Mouse (Mus musculus) cerebellum, adult (tissue): Measurements from ENCODE around the gene Hspb6.

Source experiments
- ATAC-seq: cut with Nextera tagmentation; 2 replicates; pipeline ENCODE4 v1.9.2; 2017; ENCODE audit warnings: mild to moderate bottlenecking, moderate library complexity, mixed read lengths; ENCODE audit not compliant: insufficient number of reproducible peaks, low FRiP score, low TSS enrichment

The Hspb6 gene

DNA sequence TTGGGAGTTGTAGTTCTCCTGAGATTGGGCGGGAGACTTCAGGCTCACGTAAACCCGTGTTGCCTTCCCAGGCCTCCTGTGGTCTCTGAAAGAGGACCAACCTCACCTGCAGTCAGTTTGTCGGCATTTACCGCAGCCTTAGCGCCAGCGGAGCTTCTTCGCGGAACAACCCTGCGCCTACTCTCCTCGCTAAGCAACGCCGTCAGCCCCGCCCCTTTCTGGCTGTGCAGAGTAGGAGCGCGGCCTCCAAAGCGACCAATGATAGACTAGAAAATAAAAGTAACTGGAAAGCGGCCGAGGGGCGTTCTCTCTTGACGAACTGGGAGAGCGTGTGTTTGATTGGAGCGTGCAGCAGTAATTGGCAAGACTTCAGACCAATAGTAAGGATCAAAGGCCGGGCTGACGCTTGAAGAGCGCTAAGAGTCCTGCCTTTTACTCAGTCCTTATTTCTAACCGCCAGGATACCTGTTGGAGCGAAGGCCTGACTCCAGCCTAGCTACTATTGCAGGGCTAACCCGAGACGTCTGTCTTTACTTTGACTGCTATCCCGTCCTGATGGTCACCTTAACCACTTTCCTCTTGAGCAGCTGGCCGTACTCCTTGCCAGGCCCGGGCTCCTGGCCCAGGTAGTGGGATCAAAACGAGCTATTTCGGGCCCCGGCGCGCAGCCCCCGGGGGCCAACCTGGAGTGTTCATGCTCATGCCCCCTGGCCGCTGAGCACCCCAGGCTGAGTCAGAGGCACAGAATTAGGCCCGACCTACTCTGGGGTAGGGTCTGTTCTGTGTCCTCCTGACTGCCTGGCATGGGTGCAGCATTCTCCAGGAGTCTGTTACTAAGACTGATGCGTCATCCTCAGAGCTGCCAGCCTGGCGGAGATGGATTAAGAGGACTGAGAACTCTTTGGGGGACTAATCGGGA is at the start of gene Hspb6, which contains the start of gene Proser3:
Gene Hspb6, plus strand, starts transcription at position 77 of the 919 bp plus-strand sequence.
Gene Proser3, minus strand, starts transcription at position 198 of the 919 bp plus-strand sequence.
- ATAC-seq = peak; percentile 89

DNA sequence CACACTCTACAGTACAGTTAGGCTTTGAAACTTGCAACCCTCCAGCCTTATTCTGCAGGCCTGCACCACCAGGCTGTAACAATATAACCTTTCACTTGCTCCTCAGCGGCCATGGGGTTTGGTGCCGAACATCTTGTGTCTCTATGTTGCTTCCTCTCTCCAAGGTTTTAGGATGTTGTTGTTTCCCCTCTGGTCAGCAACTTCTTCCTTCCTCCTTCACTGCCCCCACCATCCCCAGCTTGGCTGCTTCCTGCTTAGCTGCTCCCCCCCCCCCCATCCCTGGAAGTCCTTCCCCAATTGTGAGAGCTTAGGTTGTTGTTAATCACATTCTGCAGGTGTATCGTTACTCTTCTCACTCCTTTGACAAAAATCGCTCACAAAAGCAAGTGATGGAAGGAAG is 43.9 kb upstream of the Hspb6 start:
- ATAC-seq = no peak

- no peak for ATAC-seq
Observed at GRCm38 (mm10) chr7:30515003-30515760, 36.8 kb upstream of the Hspb6 start.

GRCm38 (mm10) chr7:30518325-30518724 is 33.7 kb upstream of the Hspb6 start:
- ATAC-seq = no peak

- no peak for ATAC-seq
Observed at GRCm38 (mm10) chr7:30520396-30520795, 31.6 kb upstream of the Hspb6 start.

- peak; percentile 36; the same call in 1 of the 2 replicates for ATAC-seq
Observed at GRCm38 (mm10) chr7:30520856-30521255, 31.1 kb upstream of the Hspb6 start.

GRCm38 (mm10) chr7:30522871-30523270 is 29.1 kb upstream of the Hspb6 start:
- no peak for ATAC-seq

DNA sequence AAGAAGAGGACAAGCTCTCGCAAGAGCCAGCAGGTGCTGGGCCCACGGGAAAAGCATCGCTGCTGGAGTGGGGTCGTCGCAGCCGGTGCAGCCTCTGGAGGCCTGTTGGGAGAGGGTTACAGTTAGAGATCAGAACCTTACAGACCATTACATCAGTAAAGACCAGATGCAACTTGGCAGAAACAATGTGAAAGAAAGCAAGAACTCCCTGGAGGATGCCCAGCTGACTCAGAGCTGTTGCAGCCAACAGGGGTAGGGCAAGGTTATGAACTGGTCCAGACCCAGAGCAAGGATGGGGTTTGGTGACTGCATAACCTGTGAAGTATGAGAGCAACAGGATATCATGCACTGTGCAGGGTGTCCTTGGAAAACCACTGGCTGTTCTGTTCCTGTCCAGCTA is 27.5 kb upstream of the Hspb6 start:
- no peak for ATAC-seq

- no peak for ATAC-seq
Observed at GRCm38 (mm10) chr7:30525954-30526353, 26.0 kb upstream of the Hspb6 start.

- ATAC-seq = no peak
Observed at GRCm38 (mm10) chr7:30526399-30526798, 25.6 kb upstream of the Hspb6 start.

- ATAC-seq = no peak
Observed at GRCm38 (mm10) chr7:30526981-30527380, 25.0 kb upstream of the Hspb6 start.

DNA sequence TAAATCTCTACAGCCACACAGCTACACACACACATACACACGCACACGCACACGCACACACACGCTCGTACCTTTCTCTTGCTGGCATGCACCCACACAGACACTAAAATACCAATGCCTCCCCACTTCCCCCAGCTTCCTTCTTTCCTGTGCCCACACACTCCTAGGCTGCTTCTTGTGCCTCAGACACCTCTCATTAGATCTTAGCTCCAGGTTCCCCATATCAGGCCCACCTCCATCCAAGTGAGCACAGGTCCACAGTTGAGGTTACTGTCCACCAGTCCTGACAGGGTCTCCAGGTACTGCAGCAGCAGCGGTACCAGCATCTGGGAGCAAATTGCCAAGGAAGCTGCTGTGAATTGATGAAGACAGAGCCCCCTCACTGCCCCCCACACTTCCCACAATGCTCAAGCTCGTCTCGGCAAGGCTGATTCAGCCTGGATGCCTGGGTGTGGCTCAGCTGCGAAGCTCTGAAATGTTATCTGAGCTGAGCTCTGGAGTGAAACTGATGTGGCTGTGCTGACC is 20.6 kb upstream of the Hspb6 start:
- ATAC-seq = no peak

GRCm38 (mm10) chr7:30532931-30533330 is 19.0 kb upstream of the Hspb6 start:
- no peak for ATAC-seq

- ATAC-seq = no peak
Observed at GRCm38 (mm10) chr7:30533941-30534632, 17.9 kb upstream of the Hspb6 start.

DNA sequence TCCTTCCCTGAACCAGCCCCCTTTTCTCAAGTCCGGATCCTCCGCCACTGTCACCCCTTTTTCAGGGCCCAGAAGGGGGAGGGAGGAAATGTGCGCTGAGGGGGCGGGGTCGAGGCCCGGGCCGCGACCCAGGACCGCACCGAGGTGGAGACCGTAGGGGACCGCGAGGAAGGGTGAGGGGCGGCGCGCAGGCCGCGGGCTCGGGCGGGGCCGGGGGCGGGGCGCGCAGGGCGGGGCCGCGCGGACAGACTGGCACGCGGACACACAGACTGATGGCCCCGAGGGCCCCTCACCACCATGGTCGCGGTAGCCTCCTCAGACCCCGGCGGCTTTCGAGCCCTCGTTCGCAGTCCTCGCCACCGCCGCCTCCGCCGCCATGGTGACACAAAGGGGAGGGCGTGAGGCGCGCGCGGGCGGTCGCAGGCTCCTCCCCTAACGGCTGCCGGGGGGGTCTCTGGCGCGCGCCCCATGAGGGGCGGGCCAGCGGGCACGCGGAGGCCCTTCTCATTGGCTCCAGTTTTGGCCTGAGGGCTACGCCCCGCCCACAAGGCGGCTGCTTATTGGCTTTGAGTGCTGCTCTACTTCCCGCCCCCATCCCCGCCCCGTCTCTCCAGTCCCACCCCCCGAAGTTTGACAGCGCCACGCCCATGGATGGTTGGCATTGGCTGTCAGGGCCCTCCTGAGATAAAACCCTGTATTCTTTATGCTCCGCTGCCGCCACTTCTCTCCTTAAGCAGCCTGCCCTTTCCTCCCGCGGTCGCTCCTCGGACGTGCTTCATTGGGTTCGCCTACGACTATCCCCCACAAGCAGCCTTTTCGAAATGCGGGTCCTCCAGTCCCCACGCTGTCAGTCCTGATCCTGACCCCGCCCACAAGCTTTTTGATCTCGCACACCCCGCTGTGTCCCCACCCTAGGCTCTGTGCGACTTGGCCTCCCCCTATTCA is 17.1 kb upstream of the Hspb6 start, which contains the start of gene Arhgap33:
Gene Arhgap33, minus strand, starts transcription at position 428 of the 945 bp plus-strand sequence.
- ATAC-seq = peak; percentile 74; the same call in 1 of the 2 replicates

DNA sequence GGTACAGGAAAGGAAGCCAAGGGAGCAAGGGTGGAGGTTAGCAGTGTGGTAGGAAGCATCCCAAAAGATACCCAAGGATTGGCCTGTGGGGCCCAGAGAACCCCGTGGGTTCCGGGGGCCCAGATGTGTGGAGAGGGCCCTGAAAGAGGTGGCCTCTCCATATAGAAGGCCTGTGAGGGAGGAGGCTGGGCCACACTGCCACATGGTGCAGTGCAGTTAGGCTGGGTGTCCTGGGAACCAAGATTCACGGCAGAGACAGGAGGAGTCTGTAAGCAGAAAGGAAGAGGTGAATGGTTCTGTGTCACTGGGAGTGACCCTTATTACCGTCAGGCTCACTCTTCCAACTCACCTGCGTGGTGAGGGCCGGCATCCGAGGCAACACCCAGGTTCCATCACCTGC is 11.4 kb upstream of the Hspb6 start:
- ATAC-seq = no peak

DNA sequence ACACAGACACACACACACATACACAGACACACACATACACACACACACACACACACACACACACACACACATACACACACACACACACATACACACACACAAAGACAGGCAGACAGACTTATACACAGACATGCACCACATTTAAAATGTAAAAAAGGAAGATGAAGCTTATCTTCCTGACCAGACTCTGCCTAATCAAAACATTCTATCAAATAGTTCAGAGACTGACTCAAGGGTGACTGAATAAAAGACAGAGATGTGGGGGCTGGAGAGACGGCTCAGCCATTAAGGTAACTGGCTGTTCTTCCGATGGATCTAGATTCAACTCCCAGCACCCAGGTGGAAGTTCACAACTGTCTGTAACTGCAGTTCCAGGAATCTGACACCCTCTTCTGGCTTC is 7.7 kb upstream of the Hspb6 start:
- ATAC-seq = no peak

DNA sequence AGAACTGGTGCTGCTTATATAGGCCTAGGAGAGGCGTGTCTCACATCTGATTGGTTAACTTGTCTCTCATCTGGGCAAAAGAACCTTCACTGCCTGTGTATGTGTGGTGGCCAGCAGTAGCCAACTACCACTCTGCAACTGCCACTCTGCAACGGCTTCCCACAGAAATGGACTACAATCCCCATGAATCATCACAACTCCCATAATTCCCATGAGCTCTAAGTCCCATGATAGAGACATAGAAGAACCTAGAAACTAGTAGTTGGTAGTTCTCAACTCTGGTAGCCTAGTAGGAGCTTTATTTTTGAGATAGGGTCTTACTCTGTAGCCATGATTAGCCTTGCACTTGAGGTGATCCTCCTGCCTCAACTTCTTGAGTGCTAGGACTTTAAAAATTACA is 2.1 kb upstream of the Hspb6 start:
- ATAC-seq = no peak

DNA sequence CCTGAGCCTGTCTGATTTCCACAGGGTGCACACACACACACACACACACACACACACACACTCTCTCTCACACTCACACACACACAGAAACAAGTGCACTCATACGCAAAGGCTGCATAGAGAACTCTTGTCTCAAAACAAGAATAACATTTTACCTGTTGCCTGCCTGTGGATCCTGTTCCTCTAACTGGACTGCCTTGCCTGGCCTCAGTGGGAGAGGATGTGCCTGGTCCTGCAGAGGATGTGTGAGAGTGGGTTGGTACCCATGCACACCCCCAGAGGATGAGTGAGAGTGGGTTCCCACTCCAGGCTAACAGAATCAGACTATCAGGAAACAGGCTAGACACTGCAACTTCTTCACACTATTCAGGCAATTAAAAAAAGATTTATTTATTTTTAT is 1.4 kb upstream of the Hspb6 start:
- ATAC-seq = no peak
